Mouse (Mus musculus) c-Kit-positive CD71-positive TER-119-negative erythroid progenitor cells, embryonic 14.5 days (primary cell): ENCODE data around the gene Zdhhc8.

Experiments used
- DNase-seq: peaks from one replicate; pipeline ENCODE4 v3.0.0-alpha.2; 2013; ENCODE audit warnings: low read depth

The Zdhhc8 gene

GRCm38 (mm10) chr16:18231047-18231446 is 3.9 kb downstream of the Zdhhc8 start:
- no peak for DNase-seq

GRCm38 (mm10) chr16:18230617-18231016 is 4.3 kb downstream of the Zdhhc8 start:
- no peak for DNase-seq

- DNase-seq: no peak
These were observed 5.3 kb downstream of the Zdhhc8 start for GRCm38 (mm10) chr16:18229622-18230021.

- DNase-seq: no peak
These were observed 6.1 kb downstream of the Zdhhc8 start for GRCm38 (mm10) chr16:18228856-18229255.

GRCm38 (mm10) chr16:18227897-18228422 is 7.0 kb downstream of the Zdhhc8 start:
- DNase-seq: no peak

GRCm38 (mm10) chr16:18227187-18227586 is 7.7 kb downstream of the Zdhhc8 start:
- no peak for DNase-seq

GRCm38 (mm10) chr16:18222188-18222587 is 12.7 kb downstream of the Zdhhc8 start:
- DNase-seq: no peak

GRCm38 (mm10) chr16:18221543-18221898 is 13.4 kb downstream of the Zdhhc8 start:
- DNase-seq: no peak

- DNase-seq: no peak
These were observed 13.9 kb downstream of the Zdhhc8 start for GRCm38 (mm10) chr16:18220856-18221542.

- no peak for DNase-seq
These were observed 14.9 kb downstream of the Zdhhc8 start for GRCm38 (mm10) chr16:18220001-18220400.

- no peak for DNase-seq
These were observed 16.3 kb downstream of the Zdhhc8 start for GRCm38 (mm10) chr16:18218580-18218996.

GRCm38 (mm10) chr16:18217579-18217978 is 17.4 kb downstream of the Zdhhc8 start, which contains the start of gene Ccdc188:
Gene Ccdc188, plus strand, starts transcription at chr16:18217879.
- DNase-seq: no peak

GRCm38 (mm10) chr16:18214858-18215257 is 20.1 kb downstream of the Zdhhc8 start:
- DNase-seq: no peak

- no peak for DNase-seq
These were observed 21.2 kb downstream of the Zdhhc8 start for GRCm38 (mm10) chr16:18213689-18214088.

GRCm38 (mm10) chr16:18211417-18212171 is 23.3 kb downstream of the Zdhhc8 start:
- peak; percentile 53 for DNase-seq

- peak; percentile 48 for DNase-seq
These were observed 24.1 kb downstream of the Zdhhc8 start for GRCm38 (mm10) chr16:18210701-18211416.

GRCm38 (mm10) chr16:18203430-18204091 is 31.4 kb downstream of the Zdhhc8 start:
- DNase-seq: no peak

GRCm38 (mm10) chr16:18202061-18202460 is 32.9 kb downstream of the Zdhhc8 start:
- no peak for DNase-seq

GRCm38 (mm10) chr16:18201620-18202019 is 33.3 kb downstream of the Zdhhc8 start:
- DNase-seq: no peak

- no peak for DNase-seq
These were observed 34.9 kb downstream of the Zdhhc8 start for GRCm38 (mm10) chr16:18200062-18200461.

GRCm38 (mm10) chr16:18198365-18199098 is 36.4 kb downstream of the Zdhhc8 start:
- no peak for DNase-seq
